Mouse (Mus musculus) lung, postnatal 14 days (tissue): ENCODE results near the gene Dennd6b.

Experiments used
- DNase-seq: peaks from one replicate; pipeline ENCODE4 v3.0.0; 2021

Gene Dennd6b

GRCm38 (mm10) chr15:89152312-89152711, 44.0 kb downstream of the Dennd6b start:
- DNase-seq = no peak

GRCm38 (mm10) chr15:89150041-89150390, 46.3 kb downstream of the Dennd6b start:
- DNase-seq = peak; percentile 54

GRCm38 (mm10) chr15:89149271-89150040, 46.8 kb downstream of the Dennd6b start, which contains the start of gene Mapk11:
Mapk11 (minus strand) TSS chr15:89149628.
- peak; percentile 46 for DNase-seq

GRCm38 (mm10) chr15:89148496-89149270, 47.6 kb downstream of the Dennd6b start:
- no peak for DNase-seq

- no peak for DNase-seq
Observed at GRCm38 (mm10) chr15:89147895-89148294, 48.4 kb downstream of the Dennd6b start.

- DNase-seq = no peak
Observed at GRCm38 (mm10) chr15:89147456-89147855, 48.8 kb downstream of the Dennd6b start.

- peak; percentile 41 for DNase-seq
Observed at GRCm38 (mm10) chr15:89147024-89147423, 49.3 kb downstream of the Dennd6b start.

- DNase-seq = peak; percentile 58
Observed at GRCm38 (mm10) chr15:89146537-89146936, 49.8 kb downstream of the Dennd6b start.

GRCm38 (mm10) chr15:89145813-89146350, 50.4 kb downstream of the Dennd6b start:
- DNase-seq = no peak

- no peak for DNase-seq
Observed at GRCm38 (mm10) chr15:89144965-89145364, 51.3 kb downstream of the Dennd6b start.

GRCm38 (mm10) chr15:89143134-89143533, 53.2 kb downstream of the Dennd6b start:
- DNase-seq = no peak

- no peak for DNase-seq
Observed at GRCm38 (mm10) chr15:89141905-89142304, 54.4 kb downstream of the Dennd6b start.

GRCm38 (mm10) chr15:89141443-89141842, 54.9 kb downstream of the Dennd6b start:
- no peak for DNase-seq

GRCm38 (mm10) chr15:89140659-89141252, 55.5 kb downstream of the Dennd6b start, which contains the start of gene Mapk12:
Mapk12 (minus strand) TSS chr15:89140703.
- peak; percentile 58 for DNase-seq

- peak; percentile 51 for DNase-seq
Observed at GRCm38 (mm10) chr15:89140048-89140658, 56.1 kb downstream of the Dennd6b start.

GRCm38 (mm10) chr15:89138531-89138930, 57.8 kb downstream of the Dennd6b start:
- no peak for DNase-seq

GRCm38 (mm10) chr15:89138046-89138405, 58.3 kb downstream of the Dennd6b start:
- DNase-seq = no peak

GRCm38 (mm10) chr15:89137378-89138045, 58.8 kb downstream of the Dennd6b start:
- DNase-seq = no peak

GRCm38 (mm10) chr15:89136461-89137155, 59.7 kb downstream of the Dennd6b start:
- no peak for DNase-seq
